Mouse (Mus musculus) lung, postnatal 10 days (tissue): ENCODE results near the gene Apoe.

ENCODE experiments used
- DNase-seq: peaks from one replicate; pipeline ENCODE4 v3.0.0; 2021

The Apoe gene

DNA sequence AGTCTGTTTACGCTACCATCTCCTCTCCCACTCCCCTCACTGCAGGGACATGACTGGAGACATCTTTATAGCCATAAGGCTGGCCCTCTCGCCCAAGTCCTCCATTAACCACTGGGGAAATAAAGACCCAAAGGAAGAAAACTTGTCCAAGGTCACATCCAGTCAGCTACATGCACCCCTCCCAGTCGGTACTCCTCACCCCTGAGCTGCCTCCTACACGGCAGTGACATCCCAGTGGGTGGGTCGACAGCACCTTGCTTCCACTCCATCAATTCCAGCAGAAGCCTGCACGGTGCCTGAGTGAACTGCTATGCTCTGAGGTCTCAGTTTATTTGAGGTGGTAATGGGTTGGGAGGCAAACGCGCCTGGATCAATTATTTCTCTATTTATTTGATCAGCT, 35.0 kb downstream of the Apoe start:
- DNase-seq: no peak

DNA sequence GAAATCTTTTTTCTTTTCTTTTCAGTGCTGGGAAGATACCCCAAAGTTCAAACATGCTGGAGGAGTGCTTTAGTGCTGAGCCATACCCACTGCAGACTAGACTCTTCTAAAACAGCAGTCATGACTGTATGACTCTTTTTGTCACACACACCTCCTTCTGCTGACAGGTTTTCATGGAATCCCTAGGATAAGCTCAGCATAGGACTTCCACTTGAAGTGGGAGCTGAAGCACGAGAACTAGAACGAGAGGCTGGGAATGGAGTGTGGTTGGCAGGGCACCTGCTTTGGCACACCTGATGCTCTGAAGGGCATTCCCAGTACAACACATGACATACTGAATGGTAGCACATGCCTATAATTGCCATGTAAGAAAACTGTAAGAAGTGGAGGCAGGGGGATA, 46.4 kb downstream of the Apoe start:
- DNase-seq: no peak

DNA sequence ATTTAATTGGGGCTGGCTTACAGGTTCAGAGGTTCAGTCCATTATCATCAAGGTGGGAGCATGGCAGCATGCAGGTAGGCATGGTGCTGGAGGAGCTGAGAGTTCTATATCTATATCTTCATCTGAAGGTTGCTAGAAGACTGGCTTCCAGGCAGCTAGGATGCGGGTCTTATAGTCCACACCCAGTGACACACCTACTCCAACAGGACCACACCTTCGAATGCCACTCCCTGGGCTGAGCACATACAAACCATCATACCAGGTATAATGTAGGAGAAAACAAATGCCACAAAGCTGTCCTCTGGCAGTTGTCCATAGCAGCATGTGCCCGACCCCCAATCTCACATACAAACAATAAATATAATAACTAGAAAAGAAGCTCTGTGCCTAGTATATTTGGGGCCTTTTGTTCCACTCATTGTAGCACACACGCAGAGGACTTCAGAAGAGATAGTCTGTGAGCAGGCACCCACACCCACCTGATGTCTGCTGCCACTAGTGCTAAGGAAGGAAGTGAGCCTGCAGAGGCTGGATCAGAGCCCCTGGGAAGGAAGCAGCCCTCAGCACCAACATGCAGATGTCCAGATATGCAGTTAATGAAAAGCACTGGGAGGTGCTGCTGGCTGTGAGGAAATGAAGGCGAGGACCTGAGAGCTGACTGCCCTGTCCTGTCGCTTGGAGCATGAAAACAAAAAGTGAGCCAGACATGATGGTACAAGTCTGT, 47.8 kb downstream of the Apoe start:
- no peak for DNase-seq
